Mouse (Mus musculus) olfactory bulb, adult 2 months (tissue): ENCODE data around the gene Ksr2. TPM values are rescaled to one million over a fixed set of nuclear protein-coding genes. Genes with fewer than 3 reads are reported as not detected.

Experiments
- H3K27ac ChIP-seq: fragments of 200-500 bp; 2 replicates; pipeline ENCODE4 v1.5.1; 2012; ENCODE audit warnings: low read depth, low read length; ENCODE audit not compliant: insufficient read depth
- H3K4me1 ChIP-seq: fragments of 200-500 bp; 2 replicates; pipeline ENCODE4 v1.6.1; 2012; ENCODE audit warnings: low read length; ENCODE audit not compliant: control insufficient read depth, insufficient read depth
- H3K4me3 ChIP-seq: fragments of 200-500 bp; 2 replicates; pipeline ENCODE4 v1.5.1; 2012; ENCODE audit warnings: mild to moderate bottlenecking, low read depth, low read length, moderate library complexity; ENCODE audit not compliant: insufficient read depth
- CTCF ChIP-seq: fragments of 200-500 bp; IDR thresholded peaks from 2 replicates; pipeline ENCODE4 v1.5.1; 2012; ENCODE audit warnings: low read depth, mild to moderate bottlenecking, low read length, moderate library complexity; ENCODE audit not compliant: insufficient read depth
- POLR2A ChIP-seq: fragments of 200-500 bp; IDR thresholded peaks from 2 replicates; pipeline ENCODE4 v1.6.1; 2012; ENCODE audit warnings: mild to moderate bottlenecking, low read depth, low read length, moderate library complexity; ENCODE audit not compliant: insufficient read depth
- WGBS: fragments of 180-500 bp; shearing (Covaris S2); methylation state at CpG from one replicate; pipeline ENCODE4 v1.1.7; 2018; 5-methylcytosine and 5-hydroxymethylcytosine counted together
- polyA plus RNA-seq: library from polyadenylated mRNA; stranded (reverse); fragments of >200 nt; gene quantifications from 2 replicates; pipeline ENCODE4 v1.2.4, GENCODE M21; 2012; ENCODE audit warnings: low replicate concordance; ENCODE audit not compliant: missing spikeins, insufficient read depth, insufficient read length

Ksr2 gene
- polyA plus RNA-seq, 1 experiment: not detected

- 48% methylated on average over 7 of the region's 7 CpGs for WGBS
- H3K27ac ChIP-seq: no peak overlapping the region
These were observed 214.6 kb downstream of the Ksr2 start for GRCm38 (mm10) chr5:117628351-117628750.

DNA sequence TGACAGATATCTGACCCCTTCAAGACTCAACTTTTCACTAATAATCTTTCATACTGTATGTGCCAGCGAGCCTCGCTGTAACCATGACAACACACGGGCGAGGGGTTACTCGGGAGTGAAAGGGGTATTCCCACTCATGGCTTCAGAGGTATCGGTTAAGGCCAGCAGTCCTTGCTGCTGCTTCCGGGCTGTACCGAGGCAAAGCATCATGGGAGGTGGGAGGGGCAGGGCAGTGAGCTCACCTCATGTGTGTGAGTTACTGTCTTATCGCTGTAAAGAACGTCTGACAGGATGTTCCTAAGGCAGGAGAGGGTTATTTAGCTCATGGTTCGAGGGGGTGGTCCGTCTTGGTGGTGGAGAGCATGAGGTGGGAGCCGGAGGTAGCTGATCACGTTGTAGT lies 215.8 kb downstream of the Ksr2 start:
- Histone ChIP-seq H3K27ac (no peak overlapping the region), H3K4me3 (no peak overlapping the region), H3K4me1 (peaks cover 17% of the 10 kb centered on the region)
- TF ChIP-seq CTCF: no peak
- no peak for TF ChIP-seq POLR2A
- 87% methylated on average over 14 of the region's 14 CpGs for WGBS

More at GRCm38 (mm10) chr5:117628351-117628750, 214.6 kb downstream of the Ksr2 start:
- peaks cover 17% of the 10 kb centered on the region for H3K4me1 ChIP-seq
- no peak for TF ChIP-seq POLR2A
- no peak for TF ChIP-seq CTCF
- H3K4me3 ChIP-seq: no peak overlapping the region

DNA sequence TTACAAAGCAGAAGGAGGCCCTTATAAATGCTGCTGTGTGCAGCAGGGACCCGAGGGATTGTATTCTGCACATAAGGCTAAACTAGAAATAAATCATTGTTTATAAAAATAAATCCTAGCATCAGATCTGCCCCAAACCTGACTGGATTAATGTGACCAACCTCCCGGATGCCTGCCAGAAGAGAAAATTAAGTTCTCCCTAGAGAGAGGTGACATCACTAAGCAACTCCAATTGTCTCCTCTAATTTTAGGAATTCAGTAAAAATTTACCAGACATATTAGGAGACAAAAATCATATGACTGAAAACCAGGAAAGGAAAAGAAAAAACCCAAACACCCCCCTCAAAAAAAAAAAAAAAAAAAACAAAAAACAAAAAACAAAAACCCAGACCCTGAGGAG lies 221.4 kb downstream of the Ksr2 start:
- WGBS: 57% methylated on average over 2 of the region's 2 CpGs
- TF ChIP-seq CTCF: no peak
- TF ChIP-seq POLR2A: no peak
- Histone ChIP-seq H3K27ac (no peak overlapping the region), H3K4me3 (no peak overlapping the region), H3K4me1 (peaks cover under 1% of the 10 kb centered on the region; the same call in 1 of the 2 replicates)

GRCm38 (mm10) chr5:117635838-117636237 lies 222.0 kb downstream of the Ksr2 start:
- Histone ChIP-seq H3K4me3 (no peak overlapping the region), H3K4me1 (no peaks in the 10 kb centered on the region), H3K27ac (no peak overlapping the region)
- no peak for TF ChIP-seq CTCF
- TF ChIP-seq POLR2A: no peak
- 84% methylated on average over 5 of the region's 5 CpGs for WGBS

- Histone ChIP-seq H3K27ac (no peak overlapping the region), H3K4me1 (peaks cover 4% of the 10 kb centered on the region; the same call in 1 of the 2 replicates), H3K4me3 (no peak overlapping the region)
- 88% methylated on average over 6 of the region's 6 CpGs for WGBS
- TF ChIP-seq POLR2A (no peak), CTCF (no peak)
These were observed 227.8 kb downstream of the Ksr2 start for GRCm38 (mm10) chr5:117641585-117641984.

GRCm38 (mm10) chr5:117651238-117651886 lies 237.6 kb downstream of the Ksr2 start:
- H3K27ac ChIP-seq: no peak overlapping the region
- TF ChIP-seq CTCF (no peak), POLR2A (no peak)

GRCm38 (mm10) chr5:117658641-117659040 lies 244.8 kb downstream of the Ksr2 start:
- Histone ChIP-seq H3K4me1 (peaks cover 8% of the 10 kb centered on the region; the same call in 1 of the 2 replicates), H3K4me3 (no peak overlapping the region), H3K27ac (no peak overlapping the region)
- TF ChIP-seq POLR2A: no peak
- TF ChIP-seq CTCF: no peak
- WGBS: 29% methylated on average over 6 of the region's 6 CpGs

More at GRCm38 (mm10) chr5:117651238-117651886, 237.6 kb downstream of the Ksr2 start:
- Histone ChIP-seq H3K4me1 (0 out of 2 replicates have a peak, but pooled peaks cover 6% of the 10 kb centered on the region), H3K4me3 (no peak overlapping the region)
- WGBS: 85% methylated on average over 14 of the region's 14 CpGs

DNA sequence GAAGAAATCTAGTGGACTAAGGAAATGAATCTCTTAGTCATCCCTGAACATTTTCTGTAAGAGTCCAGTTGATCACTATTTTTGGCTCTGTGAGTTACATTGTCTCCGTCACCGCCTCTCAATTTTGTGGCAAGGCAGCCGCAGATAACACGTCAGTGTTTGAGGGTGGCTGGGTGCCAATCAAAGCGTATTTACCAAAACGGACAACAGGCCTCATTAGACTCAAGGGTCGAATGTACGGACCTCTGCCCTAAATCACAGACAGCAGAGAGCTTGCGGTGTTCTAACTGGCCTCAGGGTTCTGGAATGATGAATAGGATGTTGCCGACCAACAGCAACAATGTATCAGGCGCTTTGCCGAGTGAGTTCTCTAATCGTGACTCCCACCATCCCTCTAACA lies 245.8 kb downstream of the Ksr2 start:
- Histone ChIP-seq H3K4me3 (no peak overlapping the region), H3K4me1 (peaks cover 8% of the 10 kb centered on the region; the same call in 1 of the 2 replicates), H3K27ac (no peak overlapping the region)
- TF ChIP-seq CTCF (no peak), POLR2A (no peak)
- WGBS: 71% methylated on average over 13 of the region's 13 CpGs

GRCm38 (mm10) chr5:117665181-117665580 lies 251.4 kb downstream of the Ksr2 start:
- no peak overlapping the region for H3K27ac ChIP-seq
- no peak overlapping the region for H3K4me3 ChIP-seq
- TF ChIP-seq CTCF (no peak), POLR2A (no peak)
- WGBS: 17% methylated on average over 9 of the region's 9 CpGs
- peaks cover 33% of the 10 kb centered on the region for H3K4me1 ChIP-seq

GRCm38 (mm10) chr5:117667314-117667713 lies 253.5 kb downstream of the Ksr2 start:
- TF ChIP-seq POLR2A (no peak), CTCF (no peak)
- Histone ChIP-seq H3K4me3 (no peak overlapping the region), H3K4me1 (peaks cover 42% of the 10 kb centered on the region), H3K27ac (no peak overlapping the region)
- 55% methylated on average over 3 of the region's 4 CpGs for WGBS
